In genomic region chr1:172503111-172503997, GRCm38 (mm10) we compare ENCODE assay signal across 9 mouse cellular contexts. TPM values are rescaled to one million over a fixed set of nuclear protein-coding genes. Genes with fewer than 3 reads are reported as not detected.
A peak's percentile ranks its signal among the peaks of the same experiment; 100 is the strongest.
DNase-seq lines count a peak whose midpoint lies in the region; ATAC-seq lines count a peak whose summit lies in the region.
"Had no signal": no experiment of that assay in that cellular context is flagged by ENCODE, and none has a peak within 500 bp of the region (broad histone marks: within the 10 kb centered on the region; RNA-seq: fewer than 3 reads in every experiment).

No protein-coding gene starts in this region.

- ATAC-seq in heart, embryonic 11.5 days (replicated peaks; ENCODE audit: insufficient number of reproducible peaks, low FRiP score, low TSS enrichment), result no peak
- ATAC-seq in erythroid progenitor cell, adult 5-6 weeks (replicated peaks; ENCODE audit: low FRiP score, poor library complexity, severe bottlenecking), result no peak

- no peaks in the 10 kb centered on the region for H3K9me3 ChIP-seq in heart, embryonic 11.5 days (replicated peaks; ENCODE audit: control insufficient read depth, low read length)

- H3K4me2 ChIP-seq in heart, embryonic 11.5 days, result peak overlapping the region; percentile 77

- H3K36me3 ChIP-seq in heart, embryonic 11.5 days (ENCODE audit: control insufficient read depth, insufficient read depth, low read length), result peaks cover 12% of the 10 kb centered on the region

- H3K27ac ChIP-seq in heart, embryonic 11.5 days (ENCODE audit: low read depth, low read length), result peak overlapping the region; percentile 90

- peak overlapping the region; percentile 74 for H3K4me3 ChIP-seq in heart, embryonic 11.5 days (ENCODE audit: low read depth, low read length)

- peak; percentile 55 for DNase-seq in 416B (ENCODE audit: low read depth)
- DNase-seq in adrenal gland, postnatal 25 days, result peak; percentile 43
- peak; percentile 87 for DNase-seq in kidney, postnatal 10 days
- DNase-seq in lung, postnatal 36 days, result peak; percentile 79
- no peak for DNase-seq in cerebellum, postnatal 4 days (ENCODE audit: low spot score in 2 of 2)
- DNase-seq in thymus, postnatal 36 days, result no peak

- H3K4me1 ChIP-seq in heart, embryonic 11.5 days (ENCODE audit: control insufficient read depth, insufficient read depth, low read length), result peaks cover 49% of the 10 kb centered on the region

- WGBS in heart, embryonic 11.5 days (ENCODE audit: insufficient replicate concordance), result 39% methylated on average over 14 of the region's 14 CpGs

- H3K27me3 ChIP-seq in heart, embryonic 11.5 days (ENCODE audit: control insufficient read depth, insufficient read depth, low read length), result no peaks in the 10 kb centered on the region

- peak overlapping the region; percentile 46 for H3K9ac ChIP-seq in heart, embryonic 11.5 days (ENCODE audit: low read depth, low read length)

RNA-seq across cellular contexts. Expression of gene Tagln2, which starts 3.5 kb away (rescaled TPM):
- total RNA-seq in adrenal gland, postnatal 25 days (2021), result 80.7 and 88.8 TPM in 2 replicates
- 248 and 295 TPM in 2 replicates for polyA plus RNA-seq in heart, embryonic 11.5 days (2014; fragmentation: Nextera tagmentation; extraction: Ambion mirVana)
- 95.6 and 112 TPM in 2 replicates for total RNA-seq in erythroid progenitor cell, adult 5-6 weeks (2015; ENCODE audit: low replicate concordance)
- total RNA-seq in erythroid progenitor cell, adult 5-6 weeks (2017; ENCODE audit: low replicate concordance), result 21.1 and 56.0 TPM in 2 replicates

RNA-seq across cellular contexts. Expression of gene Cfap45, which starts 17.2 kb away (rescaled TPM):
- 1.3 TPM in 1 of 2 replicates, not detected in the other for total RNA-seq in adrenal gland, postnatal 25 days (2021)
- polyA plus RNA-seq in heart, embryonic 11.5 days (2014; fragmentation: Nextera tagmentation; extraction: Ambion mirVana), result 2.6 and 2.7 TPM in 2 replicates
- total RNA-seq in erythroid progenitor cell, adult 5-6 weeks (2015; ENCODE audit: low replicate concordance), result not detected in 2 replicates
- total RNA-seq in erythroid progenitor cell, adult 5-6 weeks (2017; ENCODE audit: low replicate concordance), result not detected in 2 replicates

RNA-seq across cellular contexts. Expression of gene Igsf9, which starts 21.8 kb away (rescaled TPM):
- 2.9 and 3.6 TPM in 2 replicates for total RNA-seq in adrenal gland, postnatal 25 days (2021)
- 9.3 and 12.0 TPM in 2 replicates for polyA plus RNA-seq in heart, embryonic 11.5 days (2014; fragmentation: Nextera tagmentation; extraction: Ambion mirVana)
- total RNA-seq in erythroid progenitor cell, adult 5-6 weeks (2015; ENCODE audit: low replicate concordance), result not detected in 2 replicates
- 2.4 TPM in 1 of 2 replicates, not detected in the other for total RNA-seq in erythroid progenitor cell, adult 5-6 weeks (2017; ENCODE audit: low replicate concordance)

RNA-seq across cellular contexts. Expression of gene Slamf9, which starts 28.2 kb away (rescaled TPM):
- total RNA-seq in adrenal gland, postnatal 25 days (2021), result 1.9 and 3.4 TPM in 2 replicates
- 1.1 and 1.2 TPM in 2 replicates for polyA plus RNA-seq in heart, embryonic 11.5 days (2014; fragmentation: Nextera tagmentation; extraction: Ambion mirVana)
- 1.1 TPM in 1 of 2 replicates, not detected in the other for total RNA-seq in erythroid progenitor cell, adult 5-6 weeks (2015; ENCODE audit: low replicate concordance)
- total RNA-seq in erythroid progenitor cell, adult 5-6 weeks (2017; ENCODE audit: low replicate concordance), result 0.90 and 2.7 TPM in 2 replicates

RNA-seq across cellular contexts. Expression of gene Vsig8, which starts 52.4 kb away (rescaled TPM):
- total RNA-seq in adrenal gland, postnatal 25 days (2021), result 0.33 TPM in 1 of 2 replicates, not detected in the other
- polyA plus RNA-seq in heart, embryonic 11.5 days (2014; fragmentation: Nextera tagmentation; extraction: Ambion mirVana), result 0.28 TPM in 1 of 2 replicates, not detected in the other
- not detected in 2 replicates for total RNA-seq in erythroid progenitor cell, adult 5-6 weeks (2015; ENCODE audit: low replicate concordance)
- total RNA-seq in erythroid progenitor cell, adult 5-6 weeks (2017; ENCODE audit: low replicate concordance), result not detected in 2 replicates
- total RNA-seq: neutrophil, adult 5-6 weeks had no signal

Comparison
In these comparisons a context has a peak if more than half of its experiments do, and no peak if none do; other contexts are left out.
1. DNase-seq: peak in 416B (single experiment), adrenal gland, postnatal 25 days (single experiment), kidney, postnatal 10 days (single experiment) and lung, postnatal 36 days (single experiment); none in cerebellum, postnatal 4 days (0 of 2) and thymus, postnatal 36 days (0 of 2).